Mouse (Mus musculus) cerebellum, adult 2 months (tissue): ENCODE data around the gene Fam166b. TPM values are rescaled to one million over a fixed set of nuclear protein-coding genes. Genes with fewer than 3 reads are reported as not detected.

ENCODE experiments used
- DNase-seq, 2 experiments: peaks; one replicate each; pipeline ENCODE4 v3.0.0; 2021
- H3K27ac ChIP-seq: fragments of 200-500 bp; 2 replicates; pipeline ENCODE4 v1.5.1; 2012; ENCODE audit warnings: low read length, control low read depth, inconsistent platforms; ENCODE audit not compliant: insufficient read depth
- H3K27me3 ChIP-seq: fragments of 200-500 bp; 2 replicates; pipeline ENCODE4 v1.6.1; 2012; ENCODE audit warnings: inconsistent platforms, mild to moderate bottlenecking, low read length, moderate library complexity; ENCODE audit not compliant: control insufficient read depth, insufficient read depth
- H3K4me1 ChIP-seq: fragments of 200-500 bp; 2 replicates; pipeline ENCODE4 v1.6.1; 2011; ENCODE audit warnings: low read length; ENCODE audit not compliant: control insufficient read depth, insufficient read depth
- H3K4me3 ChIP-seq: fragments of 200-500 bp; replicated peaks from 2 replicates; pipeline ENCODE3; 2011; ENCODE audit warnings: mild to moderate bottlenecking, low read depth, low read length, control low read depth; ENCODE audit not compliant: insufficient read depth
- CTCF ChIP-seq: fragments of 200-500 bp; IDR thresholded peaks from 2 replicates; pipeline ENCODE4 v1.5.1; 2011; ENCODE audit warnings: low read depth, mild to moderate bottlenecking, control low read depth, low read length, moderate library complexity, borderline replicate concordance; ENCODE audit not compliant: insufficient read depth
- POLR2A ChIP-seq: fragments of 200-500 bp; IDR thresholded peaks from 2 replicates; pipeline ENCODE4 v1.6.1; 2011; ENCODE audit warnings: low read length, control low read depth, borderline replicate concordance; ENCODE audit not compliant: insufficient read depth
- WGBS: fragments of 180-500 bp; shearing (Covaris S2); methylation state at CpG from one replicate; pipeline ENCODE4 v1.1.7; 2018; 5-methylcytosine and 5-hydroxymethylcytosine counted together
- polyA plus RNA-seq: library from polyadenylated mRNA; depleted of rRNA; stranded (reverse); fragments of >200 nt; gene quantifications from 2 replicates; pipeline ENCODE4 v1.2.3, GENCODE M21; 2012; rRNA removed

Gene Fam166b
- polyA plus RNA-seq = 0.87 and 2.0 TPM in 2 replicates

DNA sequence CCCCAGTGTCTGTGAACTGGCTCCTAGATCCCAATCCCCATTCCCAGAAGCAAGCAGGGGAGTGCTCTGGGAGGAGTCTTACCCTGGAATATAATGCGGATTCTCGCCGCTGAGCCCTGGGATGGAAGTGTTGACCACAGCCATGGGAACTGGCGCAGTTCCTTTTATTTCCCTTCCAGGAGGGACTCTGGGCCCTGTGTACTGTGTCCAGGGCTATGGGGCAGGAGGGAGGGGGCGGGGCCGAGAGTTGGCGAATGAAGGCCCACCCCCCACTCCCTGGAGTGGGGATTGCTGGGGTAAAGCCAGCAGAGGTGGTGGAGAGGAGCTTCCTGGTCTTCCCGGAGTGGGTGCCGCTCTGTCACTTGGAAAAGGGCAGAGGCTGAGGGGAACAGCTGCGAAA is at the start of gene Fam166b:
Gene Fam166b, minus strand, starts transcription at position 189 of the 400 bp plus-strand sequence.
- H3K27ac ChIP-seq = no peak within 1 kb of the TSS
- WGBS = 18% methylated on average over 10 of the region's 10 CpGs
- TF ChIP-seq CTCF = no peak
- no peak for TF ChIP-seq POLR2A
- no peaks in the 10 kb centered on the region for H3K27me3 ChIP-seq
- no peak for DNase-seq
- no peaks in the 10 kb centered on the region; the same call in 1 of the 2 replicates for H3K4me1 ChIP-seq
- no peak within 1 kb of the TSS for H3K4me3 ChIP-seq

DNA sequence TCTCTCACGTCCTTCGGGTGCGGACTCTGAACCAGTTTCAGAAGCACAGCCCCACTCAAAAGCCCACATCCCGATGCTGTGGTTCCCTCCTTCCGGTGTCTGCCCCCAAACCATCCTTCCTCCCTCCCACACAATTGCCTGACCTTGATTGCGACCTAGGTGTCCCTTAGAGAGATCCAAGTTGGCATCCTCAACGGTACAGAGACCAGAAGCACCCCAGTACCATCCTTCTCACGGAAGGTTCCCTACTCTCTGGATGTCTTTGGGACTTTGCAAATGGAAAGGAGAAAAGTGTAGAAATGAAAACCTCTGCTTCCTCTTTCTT is 49.6 kb upstream of the Fam166b start:
- TF ChIP-seq CTCF = no peak
- no peak for TF ChIP-seq POLR2A
- Histone ChIP-seq H3K4me1 (peaks cover 15% of the 10 kb centered on the region), H3K4me3 (peak overlapping the region; percentile 65), H3K27ac (peak overlapping the region; percentile 25; the same call in 1 of the 2 replicates), H3K27me3 (no peaks in the 10 kb centered on the region)
- 45% methylated on average over 8 of the region's 8 CpGs for WGBS
- no peak for DNase-seq

GRCm38 (mm10) chr4:43477857-43478533 is 49.1 kb upstream of the Fam166b start:
- DNase-seq = peak; percentile 87 to 89
- TF ChIP-seq CTCF (peak; percentile 63), POLR2A (no peak; the same call in 1 of the 2 replicates)
- Histone ChIP-seq H3K27me3 (no peaks in the 10 kb centered on the region), H3K4me1 (peaks cover 12% of the 10 kb centered on the region), H3K27ac (peak overlapping the region; percentile 25; the same call in 1 of the 2 replicates), H3K4me3 (peak overlapping the region; percentile 65)
- WGBS = 13% methylated on average over 11 of the region's 11 CpGs

DNA sequence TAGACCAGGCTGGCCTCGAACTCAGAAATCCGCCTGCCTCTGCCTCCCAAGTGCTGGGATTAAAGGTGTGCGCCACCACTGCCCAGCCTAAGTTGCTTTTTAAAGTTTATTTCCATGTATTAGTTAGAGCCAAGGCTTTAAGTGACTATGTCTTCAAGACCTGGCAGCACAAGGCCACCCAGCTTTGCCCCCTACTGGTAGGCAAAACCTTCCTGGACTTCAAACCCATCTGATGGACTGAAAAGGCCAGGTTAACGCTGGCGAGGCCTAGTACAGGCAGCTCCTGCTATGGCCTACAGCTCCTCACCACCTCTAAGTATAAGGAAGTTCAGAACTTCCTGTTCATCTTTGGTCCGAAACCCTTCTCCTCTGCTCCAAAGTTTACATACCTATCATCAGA is 47.7 kb upstream of the Fam166b start:
- TF ChIP-seq CTCF (no peak), POLR2A (no peak)
- Histone ChIP-seq H3K27me3 (no peaks in the 10 kb centered on the region), H3K27ac (no peak overlapping the region), H3K4me1 (0 out of 2 replicates have a peak, but pooled peaks cover 2% of the 10 kb centered on the region), H3K4me3 (no peak overlapping the region)
- DNase-seq = no peak
- 90% methylated on average over 6 of the region's 6 CpGs for WGBS

DNA sequence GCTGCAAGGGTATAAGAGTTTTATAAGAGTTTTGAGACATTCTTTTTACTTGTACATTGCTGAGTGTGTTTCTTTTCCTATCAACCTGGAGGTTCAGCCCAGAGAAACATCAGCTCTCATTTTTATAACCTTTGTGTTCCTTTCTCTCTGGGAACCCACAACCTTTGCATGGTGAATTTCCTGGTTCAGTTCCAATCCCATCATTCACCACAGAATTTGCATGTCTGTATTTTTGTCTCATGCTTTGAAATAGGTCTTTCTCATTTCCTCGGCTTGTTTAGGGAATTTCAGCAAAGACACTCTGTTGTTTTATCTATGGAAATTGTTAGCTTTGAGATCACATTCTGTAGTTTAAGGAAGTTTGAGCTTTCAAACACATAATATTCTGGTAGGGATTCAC is 44.7 kb upstream of the Fam166b start:
- Histone ChIP-seq H3K27me3 (no peaks in the 10 kb centered on the region), H3K27ac (no peak overlapping the region), H3K4me3 (no peak overlapping the region), H3K4me1 (0 out of 2 replicates have a peak, but pooled peaks cover 2% of the 10 kb centered on the region)
- no peak for TF ChIP-seq POLR2A
- TF ChIP-seq CTCF = no peak
- DNase-seq = no peak
- WGBS = 73% methylated on average over 1 of the region's 1 CpGs

DNA sequence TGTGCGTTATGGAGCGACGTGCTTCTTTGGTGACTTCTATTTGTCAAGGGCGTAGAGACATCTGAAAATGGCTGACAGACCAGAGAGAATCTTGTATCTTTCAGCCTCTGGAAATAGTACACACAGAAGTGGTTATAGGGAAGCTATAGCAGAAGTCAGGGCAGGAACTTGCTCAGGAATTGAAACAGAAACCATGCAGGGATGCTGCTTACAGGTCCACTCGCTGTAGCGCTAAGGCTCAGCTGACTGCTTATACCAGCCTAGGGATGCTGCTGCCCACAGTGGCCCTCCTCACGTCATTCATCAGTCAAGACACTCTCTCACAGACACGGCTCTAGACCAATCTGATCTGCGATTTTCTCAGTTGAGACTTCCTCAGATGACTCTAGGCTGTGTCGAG is 41.4 kb upstream of the Fam166b start:
- Histone ChIP-seq H3K27me3 (no peaks in the 10 kb centered on the region), H3K27ac (no peak overlapping the region), H3K4me1 (no peaks in the 10 kb centered on the region), H3K4me3 (no peak overlapping the region)
- WGBS = 93% methylated on average over 10 of the region's 10 CpGs
- DNase-seq = no peak
- no peak for TF ChIP-seq CTCF
- no peak for TF ChIP-seq POLR2A

DNA sequence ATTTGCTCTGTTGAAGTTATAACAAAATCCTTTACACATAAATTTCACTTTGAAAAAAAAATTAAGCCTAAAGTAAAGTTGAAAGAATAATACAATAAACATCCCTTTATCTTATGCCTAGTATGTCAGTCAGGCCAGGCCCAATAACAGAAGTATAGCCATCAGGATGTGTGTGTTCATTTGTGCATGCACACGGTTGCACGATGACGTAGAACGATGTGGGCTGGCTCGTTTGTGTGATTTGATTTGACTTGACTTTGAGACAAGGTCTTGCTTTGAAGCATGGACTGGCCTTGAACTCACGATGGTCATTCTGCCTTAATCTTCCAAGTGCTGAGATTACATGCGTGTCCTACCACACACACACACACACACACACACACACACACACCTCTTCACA is 37.9 kb upstream of the Fam166b start:
- DNase-seq = no peak
- H3K27ac ChIP-seq = no peak overlapping the region
- WGBS = 76% methylated on average over 7 of the region's 7 CpGs
- no peaks in the 10 kb centered on the region for H3K27me3 ChIP-seq
- no peak overlapping the region for H3K4me3 ChIP-seq
- no peaks in the 10 kb centered on the region for H3K4me1 ChIP-seq
- TF ChIP-seq POLR2A (no peak), CTCF (no peak)

DNA sequence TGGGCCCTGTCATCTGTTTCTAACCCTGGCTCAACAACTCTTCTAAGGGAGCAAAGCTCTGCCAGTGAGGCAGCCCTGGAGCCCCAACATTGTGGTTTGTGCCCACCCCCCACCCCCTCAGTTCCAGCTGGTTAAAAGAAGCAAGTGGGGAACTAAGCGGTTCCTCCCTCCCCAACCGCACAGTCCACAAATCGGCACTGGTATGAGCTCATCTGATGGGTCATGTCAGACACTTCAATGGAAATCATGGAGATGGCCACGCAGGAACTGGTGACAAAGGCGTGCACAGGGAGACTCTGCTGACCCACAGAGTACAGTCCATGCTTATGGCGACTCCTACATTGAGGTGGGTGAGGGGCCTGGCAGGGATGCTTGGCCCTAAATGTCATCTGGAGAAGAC is 37.0 kb upstream of the Fam166b start:
- no peaks in the 10 kb centered on the region for H3K27me3 ChIP-seq
- no peaks in the 10 kb centered on the region for H3K4me1 ChIP-seq
- TF ChIP-seq CTCF (no peak), POLR2A (no peak)
- no peak overlapping the region for H3K27ac ChIP-seq
- DNase-seq = no peak
- H3K4me3 ChIP-seq = no peak overlapping the region
- 86% methylated on average over 6 of the region's 6 CpGs for WGBS

GRCm38 (mm10) chr4:43463102-43463501 is 34.2 kb upstream of the Fam166b start:
- WGBS = 89% methylated on average over 5 of the region's 5 CpGs
- no peak overlapping the region for H3K27ac ChIP-seq

More at GRCm38 (mm10) chr4:43463102-43463501, 34.2 kb upstream of the Fam166b start:
- Histone ChIP-seq H3K27me3 (no peaks in the 10 kb centered on the region), H3K4me1 (no peaks in the 10 kb centered on the region), H3K4me3 (no peak overlapping the region)
- TF ChIP-seq POLR2A (no peak), CTCF (no peak)
- no peak for DNase-seq
